Comparison of ENCODE assay signal across 8 mouse cellular contexts in genomic region chr4:84545204-84545871, GRCm38 (mm10).
DNase-seq lines count a peak whose midpoint lies in the region; ATAC-seq and TF ChIP-seq lines count a peak whose summit lies in the region.

No protein-coding gene starts in this region.

- peak overlapping the region; percentile 70 for H3K27ac ChIP-seq in embryonic facial prominence, embryonic 11.5 days (replicated peaks; ENCODE audit: low read depth, low read length)
- peak overlapping the region; percentile 99 for H3K27ac ChIP-seq in kidney, adult 2 months (ENCODE audit: insufficient read depth, low read depth, low read length)
- H3K27ac ChIP-seq in midbrain, embryonic 15.5 days, result peak overlapping the region; percentile 73
- H3K27ac ChIP-seq in testis, adult 2 months (ENCODE audit: control insufficient read depth, insufficient read depth, low read depth, low read length), result peak overlapping the region; percentile 82

- no peak for TF ChIP-seq CTCF in kidney, adult 2 months (conservative IDR thresholded peaks at IDR 0.05; ENCODE audit: insufficient read depth, insufficient read length, low read depth, low read length)
- TF ChIP-seq CTCF in testis, adult 2 months (IDR thresholded peaks at IDR 0.05; ENCODE audit: control insufficient read depth, insufficient read depth, insufficient replicate concordance, low read depth, low read length), result no peak

- WGBS in embryonic facial prominence, embryonic 11.5 days, result under 1% methylated on average over 58 of the region's 62 CpGs
- under 1% methylated on average over 60 of the region's 62 CpGs for WGBS in kidney, adult 2 months
- WGBS in midbrain, embryonic 15.5 days, result under 1% methylated on average over 61 of the region's 62 CpGs

- no peaks in the 10 kb centered on the region; the same call in none of the 2 replicates for H3K4me1 ChIP-seq in embryonic facial prominence, embryonic 11.5 days (ENCODE audit: control insufficient read depth, insufficient read depth, low read length)
- H3K4me1 ChIP-seq in kidney, adult 2 months (ENCODE audit: control insufficient read depth, insufficient read depth, low read length), result no peaks in the 10 kb centered on the region; the same call in 1 of the 2 replicates
- H3K4me1 ChIP-seq in midbrain, embryonic 15.5 days, result peaks cover 20% of the 10 kb centered on the region
- H3K4me1 ChIP-seq in testis, adult 2 months (ENCODE audit: control insufficient read depth, insufficient read depth, low read length), result peaks cover 3% of the 10 kb centered on the region; the same call in 1 of the 2 replicates

- no peaks in the 10 kb centered on the region for H3K36me3 ChIP-seq in embryonic facial prominence, embryonic 11.5 days (replicated peaks; ENCODE audit: control insufficient read depth, insufficient read depth, low read depth, low read length)
- no peaks in the 10 kb centered on the region for H3K36me3 ChIP-seq in kidney, adult 2 months (ENCODE audit: control insufficient read depth, insufficient read depth, low read length)
- no peaks in the 10 kb centered on the region for H3K36me3 ChIP-seq in midbrain, embryonic 15.5 days (replicated peaks)
- H3K36me3 ChIP-seq in testis, adult 2 months (ENCODE audit: control insufficient read depth, insufficient read depth, low read length), result no peaks in the 10 kb centered on the region

- peak; percentile 4 to 16 for DNase-seq in spleen, postnatal 10 days (ENCODE audit: low spot score in 2 of 2)
- no peak for DNase-seq in spleen, postnatal 36 days (ENCODE audit: low spot score in 2 of 2)
- DNase-seq in embryonic facial prominence, embryonic 11.5 days (ENCODE audit: low spot score), result peak; percentile 72
- DNase-seq in heart, adult 8-10 months (ENCODE audit: low spot score), result peak; percentile 49
- peak; percentile 86 for DNase-seq in kidney, adult 2 months
- DNase-seq in liver, result peak; percentile 56

- peak; percentile 46 for TF ChIP-seq POLR2A in kidney, adult 2 months (IDR thresholded peaks at IDR 0.05; ENCODE audit: low read depth, low read length)
- no peak for TF ChIP-seq POLR2A in testis, adult 2 months (IDR thresholded peaks at IDR 0.05; ENCODE audit: control insufficient read depth, low read depth, low read length)

- peak overlapping the region; percentile 89 for H3K9ac ChIP-seq in embryonic facial prominence, embryonic 11.5 days (replicated peaks; ENCODE audit: low read length)
- peak overlapping the region; percentile 33 for H3K9ac ChIP-seq in midbrain, embryonic 15.5 days

- H3K4me3 ChIP-seq in embryonic facial prominence, embryonic 11.5 days (ENCODE audit: low read depth, low read length), result peak overlapping the region; percentile 58
- peak overlapping the region; percentile 93 for H3K4me3 ChIP-seq in kidney, adult 2 months (ENCODE audit: insufficient read depth, low read depth, low read length)
- peak overlapping the region; percentile 48 for H3K4me3 ChIP-seq in midbrain, embryonic 15.5 days
- peak overlapping the region; percentile 83 for H3K4me3 ChIP-seq in testis, adult 2 months (ENCODE audit: control insufficient read depth, low read depth, low read length)

- no peaks in the 10 kb centered on the region for H3K27me3 ChIP-seq in embryonic facial prominence, embryonic 11.5 days (ENCODE audit: control insufficient read depth, insufficient read depth, low read length)
- no peaks in the 10 kb centered on the region for H3K27me3 ChIP-seq in kidney, adult 2 months (replicated peaks; ENCODE audit: control insufficient read depth, insufficient read depth, low read length)
- peaks cover 23% of the 10 kb centered on the region for H3K27me3 ChIP-seq in midbrain, embryonic 15.5 days (replicated peaks)
- no peaks in the 10 kb centered on the region; the same call in none of the 2 replicates for H3K27me3 ChIP-seq in testis, adult 2 months (ENCODE audit: control insufficient read depth, insufficient read depth, low read length)

- no peaks in the 10 kb centered on the region for H3K9me3 ChIP-seq in embryonic facial prominence, embryonic 11.5 days (replicated peaks; ENCODE audit: control insufficient read depth, low read length)
- no peaks in the 10 kb centered on the region for H3K9me3 ChIP-seq in midbrain, embryonic 15.5 days

- ATAC-seq in embryonic facial prominence, embryonic 11.5 days (replicated peaks; ENCODE audit: insufficient number of reproducible peaks, low FRiP score, low TSS enrichment, low read depth), result peak; percentile 81
- peak; percentile 83 for ATAC-seq in midbrain, embryonic 15.5 days (replicated peaks)

- H3K4me2 ChIP-seq in embryonic facial prominence, embryonic 11.5 days (ENCODE audit: low read depth, low read length), result peak overlapping the region; percentile 82
- H3K4me2 ChIP-seq in midbrain, embryonic 15.5 days, result peak overlapping the region; percentile 90

Comparison
In these comparisons a context has a peak if more than half of its experiments do, and no peak if none do; other contexts are left out.
1. DNase-seq: peak in spleen, postnatal 10 days (2 of 2), embryonic facial prominence, embryonic 11.5 days (single experiment), heart, adult 8-10 months (single experiment), kidney, adult 2 months (single experiment) and liver (single experiment); none in spleen, postnatal 36 days (0 of 2).
2. Peak in every context shown above with its lines, with median percentiles within 50 percentile points of each other: H3K27ac ChIP-seq and H3K4me3 ChIP-seq.